Mouse (Mus musculus) CH12.LX (cell line): Measurements from ENCODE around the gene Prr5l. TPM values are rescaled to one million over a fixed set of nuclear protein-coding genes. Genes with fewer than 3 reads are reported as not detected.

Source experiments
- DNase-seq: peaks from one replicate; pipeline ENCODE4 v3.0.0-alpha.2; 2013; ENCODE audit errors: extremely low read depth
- H3K27ac ChIP-seq: 2 replicates; pipeline ENCODE4 v1.5.1; 2012; ENCODE audit warnings: low read depth, mild to moderate bottlenecking, control low read depth, moderate library complexity; ENCODE audit not compliant: insufficient read depth
- H3K27me3 ChIP-seq: replicated peaks from 2 replicates; pipeline ENCODE3; 2012; ENCODE audit warnings: inconsistent platforms
- H3K36me3 ChIP-seq, 2 experiments: replicated peaks in 1 of 2; 2 replicates each; pipeline versions ENCODE3 to v1.6.1; 2012; ENCODE audit warnings: inconsistent platforms in 1 of 2, low read length in 1 of 2, mild to moderate bottlenecking in 1 of 2, mixed read lengths in 1 of 2, moderate library complexity in 1 of 2; ENCODE audit not compliant: control insufficient read depth in 1 of 2, insufficient read depth in 1 of 2
- H3K4me1 ChIP-seq, 2 experiments: 2 replicates each; pipeline ENCODE4 v1.6.1; 2012; ENCODE audit warnings: inconsistent platforms in 1 of 2, moderate library complexity in 1 of 2; ENCODE audit not compliant: insufficient read depth in 2 of 2, control insufficient read depth in 1 of 2
- H3K4me2 ChIP-seq: 2 replicates; pipeline ENCODE4 v1.6.1; 2012; ENCODE audit warnings: low read depth, mild to moderate bottlenecking, control low read depth; ENCODE audit not compliant: poor library complexity, insufficient read depth, severe bottlenecking
- H3K4me3 ChIP-seq, 3 experiments: fragments of 150-350 bp in 1 of 3; sonication (generic) in 1 of 3; replicated peaks in 1 of 3; 2 replicates each; pipeline versions ENCODE3 to v1.5.1; 2011 to 2012; ENCODE audit warnings: low read depth in 2 of 3, low read length in 2 of 3, mild to moderate bottlenecking in 2 of 3, moderate library complexity in 2 of 3, control low read depth in 1 of 3, improper control_type of control experiment in 1 of 3, inconsistent platforms in 1 of 3, mixed read lengths in 1 of 3; ENCODE audit not compliant: poor library complexity in 1 of 3
- H3K79me2 ChIP-seq: replicated peaks from 2 replicates; pipeline ENCODE4 v1.6.1; 2012; ENCODE audit warnings: mild to moderate bottlenecking, moderate library complexity; ENCODE audit not compliant: control insufficient read depth, poor library complexity, insufficient read depth, severe bottlenecking; ENCODE audit errors: extremely low read depth
- H3K9ac ChIP-seq: 2 replicates; pipeline ENCODE4 v1.6.1; 2012; ENCODE audit warnings: low read depth, mild to moderate bottlenecking, control low read depth, moderate library complexity; ENCODE audit not compliant: insufficient read depth
- H3K9me3 ChIP-seq: replicated peaks from 2 replicates; pipeline ENCODE3; 2012; ENCODE audit warnings: low read length, inconsistent platforms, mixed read lengths
- CHD2 ChIP-seq: IDR thresholded peaks from 2 replicates; pipeline ENCODE4 v1.6.1; 2011; ENCODE audit warnings: low read length, improper control_type of control experiment
- E2F4 ChIP-seq: IDR thresholded peaks from 2 replicates; pipeline ENCODE4 v1.6.1; 2011; ENCODE audit warnings: low read depth, low read length, improper control_type of control experiment; ENCODE audit not compliant: insufficient replicate concordance
- ELF1 ChIP-seq: IDR thresholded peaks from 2 replicates; pipeline ENCODE4 v1.6.1; 2014; ENCODE audit warnings: low read depth, mild to moderate bottlenecking, inconsistent platforms, low read length, improper control_type of control experiment
- HCFC1 ChIP-seq: IDR thresholded peaks from 2 replicates; pipeline ENCODE4 v1.6.1; 2012; ENCODE audit warnings: low read depth, mild to moderate bottlenecking, inconsistent platforms, low read length, improper control_type of control experiment
- JUND ChIP-seq: conservative IDR thresholded peaks from 2 replicates; pipeline ENCODE4 v1.6.1; 2011; ENCODE audit warnings: low read depth, low read length, improper control_type of control experiment
- KAT2A ChIP-seq: IDR thresholded peaks from 2 replicates; pipeline ENCODE4 v1.6.1; 2012; ENCODE audit warnings: low read length, improper control_type of control experiment, inconsistent platforms; ENCODE audit not compliant: insufficient replicate concordance
- MAFK ChIP-seq: IDR thresholded peaks from 2 replicates; pipeline ENCODE4 v1.6.1; 2011; ENCODE audit warnings: low read length, improper control_type of control experiment; ENCODE audit not compliant: insufficient replicate concordance
- MAX ChIP-seq: IDR thresholded peaks from 2 replicates; pipeline ENCODE4 v1.6.1; 2011; ENCODE audit warnings: low read length, improper control_type of control experiment
- MAZ ChIP-seq: IDR thresholded peaks from 2 replicates; pipeline ENCODE4 v1.6.1; 2012; ENCODE audit warnings: low read depth, mild to moderate bottlenecking, inconsistent platforms, low read length, improper control_type of control experiment, moderate library complexity
- MXI1 ChIP-seq: IDR thresholded peaks from 2 replicates; pipeline ENCODE4 v1.6.1; 2011; ENCODE audit warnings: mild to moderate bottlenecking, low read depth, low read length, improper control_type of control experiment
- MYC ChIP-seq: IDR thresholded peaks from 2 replicates; pipeline ENCODE4 v1.6.1; 2011; ENCODE audit warnings: low read depth, mild to moderate bottlenecking, improper control_type of control experiment, low read length
- POLR2A ChIP-seq: IDR thresholded peaks from 2 replicates; pipeline ENCODE4 v1.6.1; 2011; ENCODE audit warnings: low read depth, mild to moderate bottlenecking, improper control_type of control experiment, low read length
- POLR2AphosphoS2 ChIP-seq: IDR thresholded peaks from 2 replicates; pipeline ENCODE4 v1.6.1; 2011; ENCODE audit warnings: low read depth, low read length, improper control_type of control experiment
- TBP ChIP-seq: conservative IDR thresholded peaks from 2 replicates; pipeline ENCODE4 v1.6.1; 2011; ENCODE audit warnings: low read depth, low read length, improper control_type of control experiment
- TCF12 ChIP-seq: IDR thresholded peaks from 2 replicates; pipeline ENCODE4 v1.6.1; 2014; ENCODE audit warnings: low read depth, mild to moderate bottlenecking, inconsistent platforms, low read length, improper control_type of control experiment
- UBTF ChIP-seq: IDR thresholded peaks from 2 replicates; pipeline ENCODE4 v1.6.1; 2012; ENCODE audit warnings: low read depth, mild to moderate bottlenecking, inconsistent platforms, low read length, improper control_type of control experiment, moderate library complexity
- USF1 ChIP-seq: IDR thresholded peaks from 2 replicates; pipeline ENCODE4 v1.6.1; 2014; ENCODE audit warnings: low read depth, mild to moderate bottlenecking, inconsistent platforms, low read length, improper control_type of control experiment
- dilution Hi-C: fragments of 300-500 bp; cut with MboI; formaldehyde crosslinking; loops from 2 replicates; pipeline ENCODE4 v1.14.3; 2020; ENCODE audit warnings: low sequenced_read_pairs; ENCODE audit not compliant: extremely low pct_unique_long_range_greater_than_20kb, extremely low pct_ligation_motif_present
- in situ Hi-C: fragments of 300-500 bp; cut with MboI; formaldehyde crosslinking; loops from 3 replicates; pipeline ENCODE4 v1.14.3; 2019; ENCODE audit warnings: low sequenced_read_pairs, low pct_ligation_motif_present, low pct_unique_long_range_greater_than_20kb, mixed read lengths
- polyA plus RNA-seq: library from polyadenylated mRNA; unstranded; fragments of >175 nt; gene quantifications from 2 replicates; pipeline ENCODE4 v1.2.1, GENCODE M21; 2012; ENCODE audit warnings: low read depth; ENCODE audit not compliant: insufficient read length
- total RNA-seq, 2 experiments: library from RNA; depleted of rRNA; stranded (reverse); fragments of 300-350 nt in 1 of 2; fragments of >200 nt in 1 of 2; gene quantifications; 2 replicates each; pipeline ENCODE4 v1.2.3; 2012 to 2014

Prr5l gene
- total and polyA plus RNA-seq, 3 experiments, result 0.21 to 0.93 TPM; not detected in 1

DNA sequence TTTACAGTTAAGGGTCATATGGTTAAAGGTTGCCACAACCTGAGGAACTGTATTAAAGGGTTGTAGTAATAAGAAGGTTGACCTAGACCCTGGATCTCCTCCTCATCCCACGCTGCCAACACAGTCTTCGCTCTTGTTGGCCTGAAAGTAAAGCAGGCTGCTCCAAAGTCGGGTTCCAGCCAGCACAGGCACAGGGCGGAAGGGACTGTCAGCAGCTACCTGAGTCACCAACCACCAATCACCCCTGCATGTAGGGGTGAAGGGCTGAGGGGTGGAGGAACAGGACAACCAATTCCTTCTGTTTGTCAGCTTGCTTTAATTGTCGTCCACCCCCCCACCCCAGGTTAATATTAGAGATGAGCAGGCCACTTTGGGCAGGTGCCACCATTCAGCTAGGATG, 119.3 kb downstream of the Prr5l start:
- no peak for DNase-seq
- Histone ChIP-seq H3K27me3 (peaks cover 12% of the 10 kb centered on the region), H3K9ac (no peak overlapping the region), H3K27ac (no peak overlapping the region), H3K4me2 (no peak overlapping the region), H3K9me3 (no peaks in the 10 kb centered on the region), H3K36me3 (no peaks in the 10 kb centered on the region), H3K79me2 (no peaks in the 10 kb centered on the region), H3K4me3 (no peak overlapping the region), H3K4me1 (peaks cover 9 to 37% of the 10 kb centered on the region in 2 experiments)
- in situ Hi-C loops, result no loop called here
- TF ChIP-seq HCFC1, result no peak
- TF ChIP-seq KAT2A, result no peak
- TF ChIP-seq ELF1, result no peak
- TF ChIP-seq UBTF, result no peak
- no peak for TF ChIP-seq MAFK
- TF ChIP-seq CHD2, result no peak
- no peak for TF ChIP-seq MAX
- no peak for TF ChIP-seq TCF12
- TF ChIP-seq MYC, result no peak
- TF ChIP-seq TBP, result no peak
- dilution Hi-C loops, result no loop called here

DNA sequence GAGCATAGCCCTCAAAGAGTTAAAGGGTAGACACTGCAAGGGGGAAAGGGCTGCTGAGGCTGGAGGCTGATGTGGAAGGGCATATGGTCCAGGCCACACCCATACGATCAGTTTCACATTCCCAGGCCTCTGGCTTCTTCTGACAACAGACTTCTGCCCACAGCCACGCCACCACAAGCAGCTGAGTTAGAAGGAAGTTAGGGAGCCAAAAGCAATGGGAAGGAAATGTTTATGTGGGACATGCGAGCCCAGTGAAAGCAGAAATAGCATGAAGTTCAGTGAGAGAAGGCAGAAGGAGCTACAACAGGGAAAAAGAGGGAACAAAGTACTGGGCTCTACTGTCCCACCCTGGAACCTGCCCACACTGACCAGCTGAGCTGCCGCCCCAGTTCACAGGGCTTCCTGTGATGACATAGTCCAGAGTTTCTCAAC, 119.9 kb downstream of the Prr5l start:
- no peak overlapping the region for H3K4me2 ChIP-seq
- no peaks in the 10 kb centered on the region for H3K9me3 ChIP-seq
- no peak for DNase-seq
- dilution Hi-C loops, result no loop called here
- no peak overlapping the region for H3K27ac ChIP-seq
- H3K27me3 ChIP-seq, result peaks cover 12% of the 10 kb centered on the region
- no peak overlapping the region for H3K4me3 ChIP-seq
- H3K4me1 ChIP-seq, result peaks cover 9 to 37% of the 10 kb centered on the region in 2 experiments
- in situ Hi-C loops, result no loop called here
- no peak for TF ChIP-seq POLR2A
- TF ChIP-seq USF1, result no peak
- no peak for TF ChIP-seq TBP
- TF ChIP-seq E2F4, result no peak
- no peak for TF ChIP-seq MAZ
- TF ChIP-seq POLR2AphosphoS2, result no peak
- TF ChIP-seq JUND, result no peak
- TF ChIP-seq MXI1, result no peak
- no peak for TF ChIP-seq HCFC1
- TF ChIP-seq KAT2A, result no peak
- TF ChIP-seq MAFK, result no peak
- no peaks in the 10 kb centered on the region for H3K36me3 ChIP-seq
- no peaks in the 10 kb centered on the region for H3K79me2 ChIP-seq
- no peak overlapping the region for H3K9ac ChIP-seq
